In genomic region chr5:148965691-148966333, GRCm38 (mm10) we compare ENCODE assay signal across 8 mouse cellular contexts. TPM values are rescaled to one million over a fixed set of nuclear protein-coding genes. Genes with fewer than 3 reads are reported as not detected.
DNase-seq lines count a peak whose midpoint lies in the region; ATAC-seq and TF ChIP-seq lines count a peak whose summit lies in the region.

No protein-coding gene starts in this region.

- H3K79me2 ChIP-seq in MEL (ENCODE audit: control insufficient read depth, insufficient read depth, low read length, poor library complexity), result no peaks in the 10 kb centered on the region

- peak; percentile 90 to 96 for TF ChIP-seq EP300 in MEL (IDR thresholded peaks at IDR 0.05; ENCODE audit: low read depth in 1 of 2, low read length in 2 of 2)

- peak; percentile 54 for ATAC-seq in heart, embryonic 14.5 days (ENCODE audit: insufficient number of reproducible peaks, insufficient read depth, low FRiP score, low read depth)
- ATAC-seq in liver, embryonic 15.5 days (ENCODE audit: insufficient read depth), result peak; percentile 90
- no peak; the same call in 1 of the 2 replicates for ATAC-seq in neural tube, embryonic 15.5 days (ENCODE audit: low FRiP score)

- H3K9me3 ChIP-seq in MEL (replicated peaks; ENCODE audit: insufficient read depth, low read length), result no peaks in the 10 kb centered on the region
- no peaks in the 10 kb centered on the region for H3K9me3 ChIP-seq in heart, embryonic 14.5 days (ENCODE audit: control insufficient read depth, low read length)
- no peaks in the 10 kb centered on the region for H3K9me3 ChIP-seq in liver, embryonic 15.5 days (replicated peaks)
- no peaks in the 10 kb centered on the region for H3K9me3 ChIP-seq in neural tube, embryonic 15.5 days (replicated peaks)

- TF ChIP-seq POLR2A in MEL (IDR thresholded peaks at IDR 0.05; ENCODE audit: control insufficient read depth in 1 of 2, insufficient read depth in 1 of 2, low read depth in 1 of 2, low read length in 2 of 2, poor library complexity in 1 of 2), result no peak

- H3K27ac ChIP-seq in MEL (ENCODE audit: control insufficient read depth, low read depth, low read length), result peak overlapping the region; percentile 77
- H3K27ac ChIP-seq in heart, embryonic 14.5 days (replicated peaks in 1 of 2; ENCODE audit: control insufficient read depth in 1 of 2, insufficient read depth in 1 of 2, low read depth in 2 of 2, low read length in 2 of 2), result peak overlapping the region; percentile 42 to 72
- peak overlapping the region; percentile 92 for H3K27ac ChIP-seq in layer of hippocampus, adult 2 months
- H3K27ac ChIP-seq in liver, embryonic 15.5 days (replicated peaks), result peak overlapping the region; percentile 86
- H3K27ac ChIP-seq in neural tube, embryonic 15.5 days (replicated peaks), result peak overlapping the region; percentile 68

- 6% methylated on average over 13 of the region's 13 CpGs for WGBS in heart, embryonic 14.5 days
- WGBS in liver, embryonic 15.5 days (ENCODE audit: insufficient replicate concordance), result 7% methylated on average over 13 of the region's 13 CpGs
- WGBS in neural tube, embryonic 15.5 days, result 13% methylated on average over 13 of the region's 13 CpGs

- peak; percentile 89 for DNase-seq in MEL (ENCODE audit: low read depth, low spot score)
- DNase-seq in adipocyte (ENCODE audit: low spot score), result peak; percentile 93
- peak; percentile 99 for DNase-seq in fibroblast of lung, adult 2 months (ENCODE audit: low read depth)
- peak; percentile 74 to 89 for DNase-seq in layer of hippocampus, adult 2 months (ENCODE audit: low spot score in 2 of 2)
- DNase-seq in B cell, adult 2 months, result no peak

- no peak for TF ChIP-seq RAD21 in MEL (IDR thresholded peaks at IDR 0.05; ENCODE audit: low read depth, low read length)

- peaks cover 15 to 32% of the 10 kb centered on the region in 2 experiments for H3K4me1 ChIP-seq in MEL (ENCODE audit: control insufficient read depth in 1 of 2, insufficient read depth in 2 of 2, low read length in 2 of 2)
- H3K4me1 ChIP-seq in heart, embryonic 14.5 days (ENCODE audit: control insufficient read depth in 2 of 2, insufficient read depth in 2 of 2, low read length in 2 of 2), result peaks cover 13 to 22% of the 10 kb centered on the region in 2 experiments
- peaks cover 66% of the 10 kb centered on the region for H3K4me1 ChIP-seq in liver, embryonic 15.5 days (replicated peaks)
- H3K4me1 ChIP-seq in neural tube, embryonic 15.5 days, result peaks cover 34% of the 10 kb centered on the region

- peak overlapping the region; percentile 50 for H3K9ac ChIP-seq in MEL (ENCODE audit: control insufficient read depth, low read depth, low read length, poor library complexity, severe bottlenecking)
- peak overlapping the region; percentile 27; the same call in 1 of the 2 replicates for H3K9ac ChIP-seq in heart, embryonic 14.5 days (ENCODE audit: low read length)
- H3K9ac ChIP-seq in liver, embryonic 15.5 days, result peak overlapping the region; percentile 32; the same call in 1 of the 2 replicates
- H3K9ac ChIP-seq in neural tube, embryonic 15.5 days (replicated peaks), result no peak overlapping the region; the same call in 1 of the 2 replicates

- H3K27me3 ChIP-seq in MEL (ENCODE audit: control insufficient read depth in 1 of 2, insufficient read depth in 2 of 2, low read length in 2 of 2), result no peaks in the 10 kb centered on the region
- H3K27me3 ChIP-seq in heart, embryonic 14.5 days (ENCODE audit: control insufficient read depth, insufficient read depth, low read length), result no peaks in the 10 kb centered on the region
- H3K27me3 ChIP-seq in liver, embryonic 15.5 days, result no peaks in the 10 kb centered on the region
- H3K27me3 ChIP-seq in neural tube, embryonic 15.5 days (replicated peaks), result no peaks in the 10 kb centered on the region

- peak overlapping the region; percentile 38 to 43 for H3K4me3 ChIP-seq in MEL (ENCODE audit: control insufficient read depth in 1 of 2, insufficient read depth in 1 of 2, low read depth in 2 of 2, low read length in 2 of 2)
- H3K4me3 ChIP-seq in heart, embryonic 14.5 days (ENCODE audit: control insufficient read depth in 1 of 2, insufficient read depth in 1 of 2, low read depth in 1 of 2, low read length in 2 of 2), result no peak overlapping the region
- H3K4me3 ChIP-seq in layer of hippocampus, adult 2 months, result peak overlapping the region; percentile 5; the same call in 1 of the 2 replicates
- peak overlapping the region; percentile 22; the same call in 1 of the 2 replicates for H3K4me3 ChIP-seq in liver, embryonic 15.5 days (replicated peaks)
- H3K4me3 ChIP-seq in neural tube, embryonic 15.5 days (replicated peaks), result no peak overlapping the region

- peak overlapping the region; percentile 42 for H3K4me2 ChIP-seq in heart, embryonic 14.5 days (ENCODE audit: low read length)
- peak overlapping the region; percentile 63 for H3K4me2 ChIP-seq in liver, embryonic 15.5 days
- H3K4me2 ChIP-seq in neural tube, embryonic 15.5 days, result 0 out of 2 replicates have a peak overlapping the region, but pooled peaks have one; percentile 4

- peaks cover 0 to 26% of the 10 kb centered on the region in 2 experiments; a peak in 2 of 4 replicates for H3K36me3 ChIP-seq in MEL (ENCODE audit: control insufficient read depth in 1 of 2, insufficient read depth in 2 of 2, low read length in 2 of 2)
- no peaks in the 10 kb centered on the region for H3K36me3 ChIP-seq in heart, embryonic 14.5 days (ENCODE audit: control insufficient read depth, insufficient read depth, low read length)
- no peaks in the 10 kb centered on the region for H3K36me3 ChIP-seq in liver, embryonic 15.5 days (replicated peaks)
- no peaks in the 10 kb centered on the region for H3K36me3 ChIP-seq in neural tube, embryonic 15.5 days

- no peak for TF ChIP-seq CTCF in MEL (IDR thresholded peaks at IDR 0.05 in 2 of 3, conservative IDR thresholded peaks at IDR 0.05 in 1 of 3; ENCODE audit: control insufficient read depth in 1 of 3, insufficient read depth in 1 of 3, low read depth in 2 of 3, low read length in 3 of 3, poor library complexity in 1 of 3, severe bottlenecking in 1 of 3)
- no peak for TF ChIP-seq CTCF in layer of hippocampus, adult 2 months (conservative IDR thresholded peaks at IDR 0.05)

TF ChIP-seq in MEL, 35 proteins besides CTCF, POLR2A, EP300 and RAD21 (continues in another document):
- no peak for TF ChIP-seq NRF1 (IDR thresholded peaks at IDR 0.05; ENCODE audit: insufficient read depth, low read depth, low read length, poor library complexity, severe bottlenecking)
- no peak; the same call in 1 of the 2 replicates for TF ChIP-seq MAX (IDR thresholded peaks at IDR 0.05; ENCODE audit: low read length)
- TF ChIP-seq SMC3 (IDR thresholded peaks at IDR 0.05; ENCODE audit: low read depth, low read length), result no peak; the same call in 1 of the 2 replicates
- TF ChIP-seq CHD1 (IDR thresholded peaks at IDR 0.05; ENCODE audit: low read depth, low read length), result no peak
- TF ChIP-seq UBTF (IDR thresholded peaks at IDR 0.05; ENCODE audit: borderline replicate concordance, insufficient read depth, low read depth, low read length), result no peak
- TF ChIP-seq HCFC1 (IDR thresholded peaks at IDR 0.05; ENCODE audit: low read depth, low read length), result 0 out of 2 replicates have a peak, but pooled peaks have one; percentile 27
- no peak for TF ChIP-seq KAT2A (conservative IDR thresholded peaks at IDR 0.05; ENCODE audit: low read depth, low read length)
- peak; percentile 65; the same call in 1 of the 2 replicates for TF ChIP-seq MEF2A (IDR thresholded peaks at IDR 0.05; ENCODE audit: extremely low read depth, insufficient replicate concordance, low read depth, low read length, poor library complexity, severe bottlenecking)
- TF ChIP-seq ZMIZ1 (IDR thresholded peaks at IDR 0.05; ENCODE audit: low read depth, low read length), result no peak
- TF ChIP-seq E2F4 (IDR thresholded peaks at IDR 0.05; ENCODE audit: borderline replicate concordance, low read depth, low read length), result no peak
- TF ChIP-seq MXI1 (IDR thresholded peaks at IDR 0.05; ENCODE audit: low read depth, low read length), result peak; percentile 96
- TF ChIP-seq SIN3A (IDR thresholded peaks at IDR 0.05; ENCODE audit: low read length), result peak; percentile 96
- TF ChIP-seq GABPA (IDR thresholded peaks at IDR 0.05; ENCODE audit: low read depth, low read length), result no peak
- peak; percentile 92 for TF ChIP-seq MYC (IDR thresholded peaks at IDR 0.05; ENCODE audit: low read depth, low read length)
- TF ChIP-seq ZKSCAN1 (IDR thresholded peaks at IDR 0.05; ENCODE audit: low read depth, low read length), result no peak
- TF ChIP-seq USF1 (IDR thresholded peaks at IDR 0.05; ENCODE audit: low read depth, low read length), result no peak
- TF ChIP-seq ELF1 (IDR thresholded peaks at IDR 0.05; ENCODE audit: low read depth, low read length), result 0 out of 2 replicates have a peak, but pooled peaks have one; percentile 22
- TF ChIP-seq POLR2AphosphoS2 (IDR thresholded peaks at IDR 0.05; ENCODE audit: low read length), result no peak
- TF ChIP-seq JUND (IDR thresholded peaks at IDR 0.05; ENCODE audit: low read depth, low read length), result no peak
- peak; percentile 56 for TF ChIP-seq TBP (IDR thresholded peaks at IDR 0.05; ENCODE audit: low read depth, low read length)
- TF ChIP-seq BHLHE40 (IDR thresholded peaks at IDR 0.05; ENCODE audit: borderline replicate concordance, low read depth, low read length), result peak; percentile 97
- TF ChIP-seq ZNF384 (IDR thresholded peaks at IDR 0.05; ENCODE audit: low read depth, low read length), result peak; percentile 80

RNA-seq across cellular contexts. Expression of gene Gm42791, which starts 29.1 kb away (rescaled TPM):
- 1.2 TPM in 1 of 2 replicates, not detected in the other for total RNA-seq in MEL (2012; rRNA removed)
- 1 to 10 TPM in 1 of 2 experiments, not detected in 1; 2.1 TPM for polyA plus RNA-seq in MEL (2012; ENCODE audit: insufficient read depth in 1 of 2, insufficient read length in 2 of 2, low read depth in 1 of 2, low replicate concordance in 2 of 2, missing spikeins in 1 of 2)
- 1.4 TPM in 1 of 2 replicates, not detected in the other for polyA plus RNA-seq in heart, embryonic 14.5 days (2014; fragmentation: Nextera tagmentation; extraction: Ambion mirVana)
- 10 to 100 TPM; 25.2 to 25.8 TPM for total RNA-seq in layer of hippocampus, adult 2 months (2021)
- polyA plus RNA-seq in liver, embryonic 15.5 days (2015; fragmentation: Nextera tagmentation; extraction: Ambion mirVana), result 1.1 TPM in 1 of 2 replicates, not detected in the other
- polyA plus RNA-seq in neural tube, embryonic 15.5 days (2015; fragmentation: Nextera tagmentation; extraction: Ambion mirVana), result 3.4 and 5.4 TPM in 2 replicates

RNA-seq across cellular contexts. Expression of gene Katnal1, which starts 36.7 kb away (rescaled TPM):
- 13.6 and 14.8 TPM in 2 replicates for total RNA-seq in MEL (2012; rRNA removed)
- 10 to 100 TPM in 1 of 2 experiments, not detected in 1; 12.8 TPM for polyA plus RNA-seq in MEL (2012; ENCODE audit: insufficient read depth in 1 of 2, insufficient read length in 2 of 2, low read depth in 1 of 2, low replicate concordance in 2 of 2, missing spikeins in 1 of 2)
- 12.3 and 15.6 TPM in 2 replicates for polyA plus RNA-seq in heart, embryonic 14.5 days (2014; fragmentation: Nextera tagmentation; extraction: Ambion mirVana)
- 10 to 100 TPM; 62.3 to 66.3 TPM for total RNA-seq in layer of hippocampus, adult 2 months (2021)
- 8.1 and 9.0 TPM in 2 replicates for polyA plus RNA-seq in liver, embryonic 15.5 days (2015; fragmentation: Nextera tagmentation; extraction: Ambion mirVana)
- polyA plus RNA-seq in neural tube, embryonic 15.5 days (2015; fragmentation: Nextera tagmentation; extraction: Ambion mirVana), result 33.0 and 35.1 TPM in 2 replicates

Comparison
In these comparisons a context has a peak if more than half of its experiments do, and no peak if none do; other contexts are left out.
1. DNase-seq: peak in MEL (single experiment), adipocyte (single experiment), fibroblast of lung, adult 2 months (single experiment) and layer of hippocampus, adult 2 months (2 of 2); none in B cell, adult 2 months (0 of 2).
2. H3K4me3 ChIP-seq: peak in MEL (2 of 2), layer of hippocampus, adult 2 months (single experiment) and liver, embryonic 15.5 days (single experiment); none in heart, embryonic 14.5 days (0 of 2) and neural tube, embryonic 15.5 days (single experiment).
3. H3K4me2 ChIP-seq: peak in every context shown above with its lines; median percentile 63 in liver, embryonic 15.5 days; 42 in heart, embryonic 14.5 days; 4 in neural tube, embryonic 15.5 days.
4. Peak in every context shown above with its lines, with median percentiles within 50 percentile points of each other: H3K27ac ChIP-seq.